In genomic region chr3:40405095-40405948, GRCm38 (mm10) we compare ENCODE assay signal across 24 mouse cellular contexts.
A peak's percentile ranks its signal among the peaks of the same experiment; 100 is the strongest.
DNase-seq lines count a peak whose midpoint lies in the region; ATAC-seq and TF ChIP-seq lines count a peak whose summit lies in the region.
"Had no signal": no experiment of that assay in that cellular context is flagged by ENCODE, and none has a peak within 500 bp of the region (broad histone marks: within the 10 kb centered on the region; RNA-seq: fewer than 3 reads in every experiment).

No protein-coding gene starts in this region.

- H3K4me3 ChIP-seq in forebrain, embryonic 10.5 days: no peak overlapping the region
- H3K4me3 ChIP-seq in forebrain, embryonic 11.5 days (ENCODE audit: low read depth, low read length): no peak overlapping the region
- H3K4me3 ChIP-seq in kidney, postnatal 0 days (replicated peaks; ENCODE audit: low read depth, low read length): no peak overlapping the region
- no peak overlapping the region for H3K4me3 ChIP-seq in limb, embryonic 11.5 days (ENCODE audit: low read depth, low read length)
- H3K4me3 ChIP-seq in liver, embryonic 12.5 days: no peak overlapping the region
- H3K4me3 ChIP-seq: intestine, embryonic 15.5 days; liver, embryonic 15.5 days; lung, embryonic 15.5 days; megakaryocyte, embryonic 14.5 days; midbrain, embryonic 13.5 days; neural tube, embryonic 13.5 days had no signal

- H3K9ac ChIP-seq in forebrain, embryonic 11.5 days (ENCODE audit: low read length): no peak overlapping the region
- no peak overlapping the region for H3K9ac ChIP-seq in kidney, postnatal 0 days (ENCODE audit: low read depth, low read length)
- no peak overlapping the region for H3K9ac ChIP-seq in limb, embryonic 11.5 days (ENCODE audit: low read length)
- H3K9ac ChIP-seq in liver, embryonic 12.5 days: no peak overlapping the region
- H3K9ac ChIP-seq: intestine, embryonic 15.5 days; liver, embryonic 15.5 days; lung, embryonic 15.5 days; midbrain, embryonic 13.5 days; neural tube, embryonic 13.5 days had no signal

- WGBS in forebrain, embryonic 10.5 days: 86% methylated on average over 18 of the region's 18 CpGs
- 74% methylated on average over 18 of the region's 18 CpGs for WGBS in forebrain, embryonic 11.5 days
- 36% methylated on average over 18 of the region's 18 CpGs for WGBS in kidney, postnatal 0 days
- 49% methylated on average over 18 of the region's 18 CpGs for WGBS in limb, embryonic 11.5 days
- 79% methylated on average over 18 of the region's 18 CpGs for WGBS in liver, embryonic 12.5 days (ENCODE audit: insufficient replicate concordance)

- no peaks in the 10 kb centered on the region for H3K27me3 ChIP-seq in forebrain, embryonic 10.5 days (ENCODE audit: poor library complexity, severe bottlenecking)
- no peaks in the 10 kb centered on the region for H3K27me3 ChIP-seq in forebrain, embryonic 11.5 days (ENCODE audit: control insufficient read depth, insufficient read depth, low read length)
- no peaks in the 10 kb centered on the region for H3K27me3 ChIP-seq in kidney, postnatal 0 days (ENCODE audit: insufficient read depth, low read length)
- no peaks in the 10 kb centered on the region for H3K27me3 ChIP-seq in limb, embryonic 11.5 days (ENCODE audit: control insufficient read depth, insufficient read depth, low read length)
- H3K27me3 ChIP-seq in liver, embryonic 12.5 days (replicated peaks): no peaks in the 10 kb centered on the region
- H3K27me3 ChIP-seq: intestine, embryonic 15.5 days; liver, embryonic 15.5 days; lung, embryonic 15.5 days; megakaryocyte, embryonic 14.5 days; midbrain, embryonic 13.5 days; neural tube, embryonic 13.5 days had no signal

- no peak overlapping the region for H3K4me2 ChIP-seq in forebrain, embryonic 11.5 days (ENCODE audit: low read depth, low read length, severe bottlenecking)
- H3K4me2 ChIP-seq in kidney, postnatal 0 days (ENCODE audit: low read length): no peak overlapping the region
- no peak overlapping the region for H3K4me2 ChIP-seq in limb, embryonic 11.5 days (ENCODE audit: low read depth, severe bottlenecking)
- no peak overlapping the region for H3K4me2 ChIP-seq in liver, embryonic 12.5 days
- H3K4me2 ChIP-seq: intestine, embryonic 15.5 days; liver, embryonic 15.5 days; lung, embryonic 15.5 days; midbrain, embryonic 13.5 days; neural tube, embryonic 13.5 days had no signal

- no peak for TF ChIP-seq CTCF in kidney, postnatal 0 days (IDR thresholded peaks at IDR 0.05; ENCODE audit: low read depth)

- H3K9me3 ChIP-seq in forebrain, embryonic 10.5 days: no peaks in the 10 kb centered on the region
- no peaks in the 10 kb centered on the region for H3K9me3 ChIP-seq in forebrain, embryonic 11.5 days (ENCODE audit: control insufficient read depth, low read length)
- no peaks in the 10 kb centered on the region for H3K9me3 ChIP-seq in kidney, postnatal 0 days (replicated peaks; ENCODE audit: low read length)
- H3K9me3 ChIP-seq in limb, embryonic 11.5 days (ENCODE audit: control insufficient read depth, low read length): no peaks in the 10 kb centered on the region
- no peaks in the 10 kb centered on the region for H3K9me3 ChIP-seq in liver, embryonic 12.5 days (replicated peaks)
- H3K9me3 ChIP-seq: intestine, embryonic 15.5 days; liver, embryonic 15.5 days; lung, embryonic 15.5 days; neural tube, embryonic 13.5 days had no signal

- DNase-seq in forebrain, embryonic 10.5 days (ENCODE audit: extremely low spot score, low spot score): no peak
- DNase-seq in forebrain, embryonic 11.5 days (ENCODE audit: low spot score): no peak
- peak; percentile 93 for DNase-seq in kidney, postnatal 0 days (ENCODE audit: low spot score)
- DNase-seq in kidney, adult 9 months: no peak
- DNase-seq in limb, embryonic 11.5 days (ENCODE audit: low spot score): peak; percentile 47
- no peak for DNase-seq in right cerebral cortex, postnatal 4 days
- DNase-seq: adrenal gland, postnatal 25 days; cerebellum, adult 18-20 months; cerebellum, postnatal 10 days; gastrocnemius, postnatal 10 days; heart, postnatal 14 days; kidney, postnatal 10 days; liver; lung, postnatal 36 days; thymus, postnatal 4 days had no signal

- peak overlapping the region; percentile 44; the same call in 1 of the 2 replicates for H3K27ac ChIP-seq in forebrain, embryonic 10.5 days
- no peak overlapping the region for H3K27ac ChIP-seq in forebrain, embryonic 11.5 days (ENCODE audit: low read depth, low read length)
- peak overlapping the region; percentile 13; the same call in 1 of the 2 replicates for H3K27ac ChIP-seq in kidney, postnatal 0 days
- H3K27ac ChIP-seq in limb, embryonic 11.5 days (replicated peaks; ENCODE audit: low read depth, low read length): peak overlapping the region; percentile 55
- H3K27ac ChIP-seq in liver, embryonic 12.5 days: no peak overlapping the region
- H3K27ac ChIP-seq: intestine, embryonic 15.5 days; liver, embryonic 15.5 days; lung, embryonic 15.5 days; midbrain, embryonic 13.5 days; neural tube, embryonic 13.5 days had no signal

- peaks cover 8% of the 10 kb centered on the region for H3K4me1 ChIP-seq in forebrain, embryonic 10.5 days
- H3K4me1 ChIP-seq in forebrain, embryonic 11.5 days (replicated peaks; ENCODE audit: control insufficient read depth, insufficient read depth, low read length): no peaks in the 10 kb centered on the region
- H3K4me1 ChIP-seq in kidney, postnatal 0 days (replicated peaks; ENCODE audit: insufficient read depth, low read length): peaks cover 8% of the 10 kb centered on the region
- peaks cover 8% of the 10 kb centered on the region for H3K4me1 ChIP-seq in limb, embryonic 11.5 days (ENCODE audit: control insufficient read depth, insufficient read depth, low read length)
- no peaks in the 10 kb centered on the region for H3K4me1 ChIP-seq in liver, embryonic 12.5 days
- H3K4me1 ChIP-seq: intestine, embryonic 15.5 days; liver, embryonic 15.5 days; megakaryocyte, embryonic 14.5 days; midbrain, embryonic 13.5 days; neural tube, embryonic 13.5 days had no signal

- H3K36me3 ChIP-seq in forebrain, embryonic 10.5 days (replicated peaks): no peaks in the 10 kb centered on the region
- no peaks in the 10 kb centered on the region for H3K36me3 ChIP-seq in forebrain, embryonic 11.5 days (ENCODE audit: control insufficient read depth, insufficient read depth, low read length)
- no peaks in the 10 kb centered on the region for H3K36me3 ChIP-seq in kidney, postnatal 0 days (ENCODE audit: insufficient read depth, low read length)
- no peaks in the 10 kb centered on the region for H3K36me3 ChIP-seq in limb, embryonic 11.5 days (ENCODE audit: control insufficient read depth, insufficient read depth, low read length)
- no peaks in the 10 kb centered on the region for H3K36me3 ChIP-seq in liver, embryonic 12.5 days
- H3K36me3 ChIP-seq: intestine, embryonic 15.5 days; liver, embryonic 15.5 days; lung, embryonic 15.5 days; midbrain, embryonic 13.5 days; neural tube, embryonic 13.5 days had no signal

- no peak for ATAC-seq in forebrain, embryonic 11.5 days (replicated peaks; ENCODE audit: low FRiP score)
- ATAC-seq in kidney, postnatal 0 days (replicated peaks; ENCODE audit: low FRiP score, low read depth): no peak
- ATAC-seq in limb, embryonic 11.5 days (ENCODE audit: insufficient number of reproducible peaks, low FRiP score, low TSS enrichment, low read depth): peak; percentile 66
- no peak for ATAC-seq in liver, embryonic 12.5 days
- ATAC-seq: forebrain, embryonic 16.5 days; hindbrain, embryonic 16.5 days; intestine, embryonic 15.5 days; midbrain, embryonic 13.5 days had no signal

Comparison
In these comparisons a context has a peak if more than half of its experiments do, and no peak if none do; other contexts are left out.
1. DNase-seq: peak in kidney, postnatal 0 days (single experiment) and limb, embryonic 11.5 days (single experiment); none in forebrain, embryonic 10.5 days (single experiment), forebrain, embryonic 11.5 days (single experiment), kidney, adult 9 months (single experiment) and right cerebral cortex, postnatal 4 days (single experiment).
2. H3K27ac ChIP-seq: peak in forebrain, embryonic 10.5 days (single experiment), kidney, postnatal 0 days (single experiment) and limb, embryonic 11.5 days (single experiment); none in forebrain, embryonic 11.5 days (single experiment) and liver, embryonic 12.5 days (single experiment).